Comparison of ENCODE assay signal across 27 mouse cellular contexts in the genomic region with DNA sequence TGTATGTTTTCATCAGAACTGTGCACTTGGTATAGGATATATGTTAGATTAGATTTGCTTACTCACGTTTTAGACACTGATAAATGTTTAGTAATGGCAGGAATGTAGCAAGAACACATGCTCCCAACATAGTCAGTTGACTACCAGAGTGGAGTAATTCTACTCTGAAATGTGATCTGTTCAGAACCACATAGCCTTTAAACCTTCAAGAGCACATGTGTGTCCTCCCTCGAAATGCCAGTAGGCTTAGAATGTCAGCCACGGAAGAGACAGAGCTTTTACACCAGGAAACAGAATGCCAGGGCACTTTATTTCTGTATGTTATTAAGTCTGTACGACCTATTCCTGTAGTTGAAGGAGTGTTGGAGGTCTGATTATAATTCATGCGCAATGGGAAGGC. TPM values are rescaled to one million over a fixed set of nuclear protein-coding genes. Genes with fewer than 3 reads are reported as not detected.
A peak's percentile ranks its signal among the peaks of the same experiment; 100 is the strongest.
DNase-seq lines count a peak whose midpoint lies in the region; ATAC-seq and TF ChIP-seq lines count a peak whose summit lies in the region.
"Had no signal": no experiment of that assay in that cellular context is flagged by ENCODE, and none has a peak within 500 bp of the region (broad histone marks: within the 10 kb centered on the region; RNA-seq: fewer than 3 reads in every experiment).

No protein-coding gene starts in this region.

- no peak overlapping the region for H3K4me3 ChIP-seq in gastrocnemius, adult 2 months
- no peak overlapping the region for H3K4me3 ChIP-seq in limb, embryonic 14.5 days (replicated peaks; ENCODE audit: low read length)
- no peak overlapping the region for H3K4me3 ChIP-seq in limb, embryonic 10.5 days
- no peak overlapping the region for H3K4me3 ChIP-seq in myocyte
- H3K4me3 ChIP-seq: embryonic facial prominence, embryonic 13.5 days; embryonic facial prominence, embryonic 15.5 days; erythroblast, embryonic 14.5 days; forebrain, embryonic 10.5 days; forebrain, embryonic 12.5 days had no signal

- no peak for DNase-seq in gastrocnemius, adult 2 months
- DNase-seq in gastrocnemius, postnatal 36 days, result no peak
- DNase-seq in limb, embryonic 14.5 days (ENCODE audit: low spot score), result no peak
- DNase-seq in limb, embryonic 10.5 days (ENCODE audit: low spot score), result no peak
- DNase-seq in adrenal gland, postnatal 4 days (ENCODE audit: low spot score in 2 of 2), result no peak
- no peak for DNase-seq in layer of hippocampus, adult 9-11 months
- DNase-seq: adrenal gland, adult 8-10 months; adrenal gland, postnatal 14 days; adrenal gland, postnatal 36 days; cerebellum, adult 11 months; cerebellum, adult 18-20 months; cerebellum, adult 8-10 months; cerebellum, adult 9-11 months; cerebellum, postnatal 14 days; cerebellum, postnatal 36 days; embryo, embryonic 11 days had no signal

- no peaks in the 10 kb centered on the region for H3K79me2 ChIP-seq in myocyte (ENCODE audit: control insufficient read depth, insufficient read depth)

- WGBS in limb, embryonic 14.5 days, result 55% methylated on average over 5 of the region's 5 CpGs
- 82% methylated on average over 5 of the region's 5 CpGs for WGBS in limb, embryonic 10.5 days

- no peak overlapping the region for H3ac ChIP-seq in myocyte (ENCODE audit: control insufficient read depth, insufficient read length)

- TF ChIP-seq POLR2A in limb, embryonic 14.5 days (IDR thresholded peaks at IDR 0.05; ENCODE audit: borderline replicate concordance, extremely low read depth, insufficient read depth, insufficient read length), result no peak
- no peak for TF ChIP-seq POLR2A in myocyte (IDR thresholded peaks at IDR 0.05; ENCODE audit: insufficient read length, low read depth)

- no peak for TF ChIP-seq CTCF in gastrocnemius, adult 2 months (IDR thresholded peaks at IDR 0.05)

- H3K9ac ChIP-seq in limb, embryonic 14.5 days (ENCODE audit: low read depth, low read length, severe bottlenecking), result no peak overlapping the region
- H3K9ac ChIP-seq: embryonic facial prominence, embryonic 13.5 days; embryonic facial prominence, embryonic 15.5 days; forebrain, embryonic 12.5 days had no signal

- no peak overlapping the region for H3K4me2 ChIP-seq in limb, embryonic 14.5 days (replicated peaks; ENCODE audit: low read depth, low read length, severe bottlenecking)
- H3K4me2 ChIP-seq in myocyte (ENCODE audit: low read depth), result peak overlapping the region; percentile 12
- H3K4me2 ChIP-seq: embryonic facial prominence, embryonic 13.5 days; embryonic facial prominence, embryonic 15.5 days; forebrain, embryonic 12.5 days had no signal

- intact Hi-C loops in gastrocnemius, adult 2 months (cut with DNase I), result loop anchor here (5.0 kb wide), 3 partner anchors 48 to 152 kb away; a partner anchor contains a TSS
- intact Hi-C loops in gastrocnemius, postnatal 36 days (cut with DNase I), result loop anchor here (10.0 kb wide), 1 partner anchor 149 kb away; no protein-coding TSS in a partner anchor

- no peaks in the 10 kb centered on the region for H3K9me3 ChIP-seq in limb, embryonic 14.5 days (ENCODE audit: control insufficient read depth, low read length)
- no peaks in the 10 kb centered on the region for H3K9me3 ChIP-seq in limb, embryonic 10.5 days (replicated peaks)
- H3K9me3 ChIP-seq: embryonic facial prominence, embryonic 13.5 days; embryonic facial prominence, embryonic 15.5 days; forebrain, embryonic 10.5 days; forebrain, embryonic 12.5 days had no signal

- 0 out of 2 replicates have a peak, but pooled peaks have one; percentile 34 for ATAC-seq in limb, embryonic 14.5 days (ENCODE audit: low FRiP score, low read depth)
- ATAC-seq: activated CD4-positive, CD25-positive, alpha-beta regulatory T cell, adult 4 months; forebrain, embryonic 14.5 days; forebrain, embryonic 16.5 days; Patski had no signal

- no peaks in the 10 kb centered on the region for H3K36me3 ChIP-seq in limb, embryonic 14.5 days (ENCODE audit: control insufficient read depth, insufficient read depth, low read length)
- no peaks in the 10 kb centered on the region for H3K36me3 ChIP-seq in limb, embryonic 10.5 days
- H3K36me3 ChIP-seq in myocyte (ENCODE audit: control insufficient read depth, insufficient read depth), result no peaks in the 10 kb centered on the region
- H3K36me3 ChIP-seq: embryonic facial prominence, embryonic 13.5 days; embryonic facial prominence, embryonic 15.5 days; forebrain, embryonic 10.5 days; forebrain, embryonic 12.5 days had no signal

- H3K27ac ChIP-seq in gastrocnemius, adult 2 months, result peak overlapping the region; percentile 86
- no peak overlapping the region for H3K27ac ChIP-seq in limb, embryonic 14.5 days (replicated peaks; ENCODE audit: low read depth, low read length)
- no peak overlapping the region for H3K27ac ChIP-seq in limb, embryonic 10.5 days
- H3K27ac ChIP-seq: embryonic facial prominence, embryonic 13.5 days; embryonic facial prominence, embryonic 15.5 days; forebrain, embryonic 10.5 days; forebrain, embryonic 12.5 days had no signal

- peaks cover 6% of the 10 kb centered on the region for H3K4me1 ChIP-seq in limb, embryonic 14.5 days (ENCODE audit: control insufficient read depth, insufficient read depth, low read length)
- peaks cover 6% of the 10 kb centered on the region; the same call in 1 of the 2 replicates for H3K4me1 ChIP-seq in limb, embryonic 10.5 days

- no peaks in the 10 kb centered on the region for H3K27me3 ChIP-seq in limb, embryonic 14.5 days (ENCODE audit: control insufficient read depth, insufficient read depth, low read length)
- H3K27me3 ChIP-seq in limb, embryonic 10.5 days (ENCODE audit: low read depth, poor library complexity, severe bottlenecking), result no peaks in the 10 kb centered on the region
- H3K27me3 ChIP-seq in myocyte (ENCODE audit: control insufficient read depth, insufficient read depth, insufficient read length), result no peaks in the 10 kb centered on the region
- H3K27me3 ChIP-seq: embryonic facial prominence, embryonic 13.5 days; embryonic facial prominence, embryonic 15.5 days; forebrain, embryonic 12.5 days had no signal

TF ChIP-seq in myocyte, 11 proteins besides CTCF, POLR2A, EP300 and RAD21:
- no peak for TF ChIP-seq REST (IDR thresholded peaks at IDR 0.05; ENCODE audit: insufficient read depth, insufficient read length)
- no peak for TF ChIP-seq MAX (IDR thresholded peaks at IDR 0.05; ENCODE audit: low read depth)
- no peak for TF ChIP-seq E2F4 (IDR thresholded peaks at IDR 0.05; ENCODE audit: insufficient read depth)

RNA-seq across cellular contexts. Expression of a gene that starts 51.3 kb away (rescaled TPM):
- 1 to 10 TPM; 2.8 to 4.8 TPM for total RNA-seq in gastrocnemius, adult 2 months (2021)
- 1 to 10 TPM; 2.2 to 2.6 TPM for total RNA-seq in gastrocnemius, postnatal 36 days (2021)
- polyA plus RNA-seq in limb, embryonic 14.5 days (2012; rRNA removed), result 0.24 and 0.45 TPM in 2 replicates
- polyA plus RNA-seq in limb, embryonic 14.5 days (2014; fragmentation: Nextera tagmentation; extraction: Ambion mirVana), result 0.25 and 0.57 TPM in 2 replicates
- polyA plus RNA-seq in limb, embryonic 10.5 days (2016; fragmentation: Nextera tagmentation; extraction: Ambion mirVana), result 0.08 and 0.09 TPM in 2 replicates
- polyA plus RNA-seq in myocyte (2012; fragmentation: generic; extraction: Trizol), result 0.35 TPM
- total RNA-seq in adrenal gland, postnatal 4 days (2021), result under 1 TPM; 0.34 to 0.37 TPM
- total RNA-seq: MEL had no signal
- polyA plus RNA-seq: Patski had no signal
